Mouse (Mus musculus) thymus, postnatal 25 days (tissue): ENCODE data around the gene Rtkn.
A peak's percentile ranks its signal among the peaks of the same experiment; 100 is the strongest.

ENCODE experiments used
- DNase-seq: peaks from one replicate; pipeline ENCODE4 v3.0.0; 2022

The Rtkn gene

DNA sequence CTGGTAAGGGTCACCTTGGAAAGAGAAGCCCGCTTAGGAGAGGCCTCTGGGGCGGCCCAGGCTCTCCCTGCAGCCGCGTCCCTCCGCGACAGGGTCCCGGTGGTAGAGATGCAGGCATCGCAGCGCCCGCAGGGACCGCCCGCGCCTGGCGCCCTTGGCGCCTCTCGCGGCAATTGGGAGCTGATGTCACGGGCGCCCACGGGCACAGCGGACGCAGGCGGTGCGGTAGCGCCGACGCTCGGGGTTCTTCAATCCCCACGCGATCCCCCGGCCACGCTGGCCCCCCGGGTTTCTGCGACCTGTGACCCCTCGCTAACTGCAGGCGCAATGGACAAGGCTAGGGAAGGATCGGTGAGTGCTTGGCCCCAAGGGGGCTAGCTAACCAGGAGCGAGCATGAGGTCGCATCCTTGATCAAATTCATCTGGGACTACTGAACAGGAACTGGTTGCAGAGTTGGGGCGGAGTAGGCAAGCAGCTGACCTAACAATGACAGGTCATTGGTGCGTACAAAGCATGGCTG is 7.0 kb downstream of the Rtkn start:
- no peak for DNase-seq

DNA sequence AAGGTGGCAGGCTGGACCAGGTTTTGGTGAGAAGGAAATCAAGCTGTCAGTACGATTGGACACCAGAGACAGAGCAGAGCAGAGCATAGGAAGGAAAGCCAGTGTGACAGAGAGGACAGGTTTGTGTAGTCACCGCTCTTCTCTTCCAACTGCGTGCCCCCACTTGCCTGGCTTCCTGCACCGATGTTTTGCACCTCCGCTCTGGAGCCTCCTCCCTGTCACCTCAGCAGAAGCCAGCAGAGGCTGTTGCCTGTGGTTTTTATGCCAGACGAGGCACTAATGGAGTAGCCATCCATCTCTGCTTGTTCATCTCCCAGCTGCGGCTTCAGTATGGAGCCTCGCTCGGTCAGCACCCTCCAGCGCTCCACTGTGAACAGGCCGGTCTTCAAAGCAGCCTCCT is 7.6 kb downstream of the Rtkn start:
- no peak for DNase-seq

DNA sequence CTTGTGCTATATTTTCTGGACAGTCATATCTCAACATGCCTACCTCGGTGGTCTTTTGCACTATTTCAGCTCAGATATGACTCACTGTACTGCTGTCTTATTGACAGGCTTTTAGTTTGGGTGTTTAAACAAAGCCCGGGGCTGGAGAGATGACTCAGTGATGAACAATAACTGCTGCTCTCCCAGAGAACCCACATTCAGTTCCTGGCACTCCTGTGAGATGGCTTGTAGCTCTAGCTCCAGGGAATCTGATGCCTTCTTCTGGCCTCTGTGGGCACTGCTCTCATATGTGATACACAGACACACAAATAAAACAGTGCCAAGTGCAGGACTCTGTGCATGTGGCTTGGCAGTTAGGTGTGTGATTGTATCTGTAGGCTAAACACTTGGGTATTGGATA is 9.9 kb downstream of the Rtkn start:
- no peak for DNase-seq

DNA sequence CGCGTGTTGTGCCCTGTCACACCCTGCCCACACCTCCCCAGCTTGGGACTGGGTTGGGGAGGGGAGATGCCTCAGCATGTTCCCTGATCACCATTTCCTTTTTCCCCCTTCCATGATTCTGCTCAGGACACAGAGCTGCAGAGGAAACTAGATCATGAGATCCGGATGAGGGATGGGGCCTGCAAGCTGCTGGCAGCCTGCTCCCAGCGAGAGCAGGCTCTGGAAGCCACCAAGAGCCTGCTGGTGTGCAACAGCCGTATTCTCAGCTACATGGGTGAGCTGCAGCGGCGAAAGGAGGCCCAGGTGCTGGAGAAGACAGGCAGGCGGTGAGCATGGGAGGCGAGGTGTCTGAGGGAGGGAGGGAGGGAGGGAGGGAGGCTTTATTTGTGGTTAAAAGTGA is 10.5 kb downstream of the Rtkn start:
- DNase-seq = no peak

DNA sequence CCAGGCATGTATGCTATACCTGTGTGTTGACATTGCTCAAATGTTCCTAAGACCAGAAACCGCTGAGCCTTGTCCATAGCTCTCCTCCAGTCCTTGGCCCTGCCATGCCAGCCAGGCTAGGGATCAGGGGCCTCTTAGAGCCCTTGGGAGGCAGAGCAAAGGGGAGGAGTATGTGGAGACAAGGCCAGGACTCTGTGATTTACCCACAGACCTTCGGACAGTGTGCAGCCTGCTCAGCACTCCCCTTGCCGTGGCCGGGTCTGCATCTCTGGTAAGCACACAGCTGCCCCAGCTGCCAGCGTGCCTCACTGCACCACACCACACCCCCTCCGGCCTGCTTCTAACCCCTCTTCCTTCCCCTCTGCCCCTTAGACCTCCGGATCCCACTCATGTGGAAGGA is 12.0 kb downstream of the Rtkn start:
- DNase-seq = no peak

DNA sequence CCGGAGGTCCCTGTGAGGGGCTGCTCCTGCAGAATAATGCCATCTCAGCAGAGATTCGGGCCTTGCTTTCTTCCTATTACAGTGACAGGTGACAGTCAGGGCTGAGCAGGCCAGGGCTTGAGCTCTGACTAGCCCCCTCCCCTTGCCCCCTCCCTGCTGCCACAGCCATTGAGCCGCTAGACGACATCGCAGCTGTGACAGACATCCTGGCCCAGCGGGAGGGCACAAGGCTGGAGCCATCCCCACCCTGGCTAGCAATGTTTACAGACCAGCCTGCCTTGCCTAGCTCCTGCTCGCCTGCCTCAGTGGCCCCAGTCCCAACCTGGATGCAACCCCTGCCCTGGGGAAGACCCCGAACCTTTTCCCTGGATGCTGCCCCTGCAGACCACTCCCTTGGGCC is 16.5 kb downstream of the Rtkn start:
- DNase-seq = no peak

DNA sequence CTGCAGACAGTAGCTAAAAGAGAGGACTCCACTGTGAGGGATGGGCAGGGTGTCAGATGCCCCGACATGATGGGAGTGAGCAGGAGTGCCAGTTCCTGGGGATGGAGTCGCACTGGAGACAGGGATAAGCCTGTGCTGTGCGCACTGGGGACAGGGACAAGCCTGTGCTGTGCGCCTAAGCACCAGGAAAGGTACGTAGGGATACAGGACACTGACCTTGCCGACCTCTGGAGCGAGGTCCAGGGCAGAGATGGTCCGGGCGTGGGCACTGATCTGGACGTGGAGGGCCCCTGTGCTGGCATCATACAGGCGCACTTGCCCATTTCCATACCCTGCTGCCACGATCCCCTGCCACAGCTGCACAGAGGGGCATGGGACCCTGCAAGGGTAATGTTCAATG is 17.8 kb downstream of the Rtkn start:
- no peak for DNase-seq

DNA sequence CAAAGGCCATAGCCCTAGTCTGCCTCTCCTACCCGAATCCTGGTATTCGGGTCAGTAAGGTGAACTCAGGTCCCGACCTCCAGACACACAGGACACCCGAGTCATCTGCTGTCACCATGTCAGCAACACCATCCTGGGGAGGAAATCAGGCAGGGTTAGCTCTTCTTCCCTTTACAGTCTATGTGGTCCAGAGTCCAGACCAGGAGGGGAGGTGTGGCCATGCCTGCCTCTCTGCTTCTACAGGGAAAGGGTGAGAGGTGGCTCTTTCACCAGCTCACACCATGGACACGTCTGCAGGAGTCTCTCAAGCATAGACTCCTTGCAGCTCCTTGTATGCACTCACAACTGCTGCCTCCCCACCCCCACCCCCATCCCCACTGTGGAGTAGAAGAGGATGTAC is 18.2 kb downstream of the Rtkn start:
- DNase-seq = no peak

DNA sequence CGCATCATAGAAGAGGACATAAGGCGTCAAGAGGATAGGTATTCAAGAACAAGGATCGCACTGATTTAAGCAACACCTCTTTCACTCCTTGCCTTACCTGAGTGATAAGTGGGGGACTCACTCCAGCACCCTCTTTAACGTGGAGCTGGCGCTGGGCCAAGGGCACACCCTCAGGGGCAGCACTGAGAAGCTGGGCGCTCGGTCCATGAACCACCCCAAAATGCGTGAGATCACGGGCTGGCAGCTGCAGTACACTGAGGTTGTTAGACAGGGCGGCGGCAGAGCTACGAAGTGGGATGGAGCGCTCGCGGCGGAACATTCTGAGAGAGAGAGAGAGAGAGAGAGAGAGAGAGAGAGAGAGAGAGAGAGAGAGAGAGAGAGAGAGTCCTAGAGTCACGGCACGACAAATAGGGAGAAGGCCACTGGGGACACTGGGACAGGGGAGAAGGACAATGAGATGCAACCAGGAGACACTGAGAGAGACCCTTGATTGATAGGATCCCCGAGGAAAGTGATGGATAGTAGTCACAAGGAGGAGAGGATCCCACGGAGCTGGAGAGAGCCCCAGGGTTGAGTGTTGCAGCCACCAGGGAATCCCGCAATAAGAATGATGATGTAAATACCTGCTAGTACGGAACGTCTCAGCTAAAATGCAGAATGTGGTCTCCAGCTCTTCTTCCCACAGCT is 20.4 kb downstream of the Rtkn start:
- DNase-seq = no peak

DNA sequence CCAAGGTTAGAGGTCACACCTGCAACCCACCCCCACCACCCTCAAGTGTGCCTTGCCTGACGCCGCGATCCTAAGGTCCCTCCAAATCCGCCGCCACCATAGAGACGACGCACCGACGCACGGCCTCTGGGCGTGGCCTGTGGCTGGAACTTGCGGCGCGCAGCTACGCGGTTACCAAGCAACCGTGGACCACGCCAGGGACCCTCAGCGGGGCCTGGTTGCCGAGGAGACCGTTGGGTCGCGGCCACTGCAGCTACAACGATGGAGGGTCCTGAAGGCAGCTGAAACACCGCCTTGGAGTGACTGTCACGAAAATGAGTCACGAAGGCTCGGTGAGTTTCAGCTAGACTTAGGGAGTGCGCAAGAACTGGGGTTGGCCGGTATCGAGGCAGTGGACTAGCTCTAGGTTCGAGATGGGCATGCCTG is 21.0 kb downstream of the Rtkn start, which contains the start of the genes Wdr54 and 1700003E16Rik:
Wdr54 (minus strand) TSS at position 139 of the 426 bp plus-strand sequence.
1700003E16Rik (plus strand) TSS at position 146 of the 426 bp plus-strand sequence.
- peak; percentile 41 for DNase-seq

DNA sequence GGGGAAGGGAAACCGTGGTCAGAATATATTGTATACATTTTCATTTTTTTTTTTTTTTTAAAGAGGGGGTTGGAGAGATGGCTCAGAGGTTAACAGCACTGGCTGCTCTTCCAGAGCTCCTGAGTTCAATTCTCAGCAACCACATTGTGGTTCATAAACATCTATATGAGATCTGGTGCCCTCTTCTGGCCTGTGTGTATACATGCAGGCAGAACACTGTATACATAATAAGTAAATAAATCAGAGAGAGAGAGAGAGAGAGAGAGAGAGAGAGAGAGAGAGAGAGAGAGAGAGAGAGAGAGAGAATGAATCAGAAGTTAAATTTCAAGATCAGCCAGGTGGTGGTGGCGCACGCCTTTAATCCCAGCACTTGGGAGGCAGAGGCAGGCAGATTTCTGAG is 24.2 kb downstream of the Rtkn start:
- peak; percentile 46 for DNase-seq

DNA sequence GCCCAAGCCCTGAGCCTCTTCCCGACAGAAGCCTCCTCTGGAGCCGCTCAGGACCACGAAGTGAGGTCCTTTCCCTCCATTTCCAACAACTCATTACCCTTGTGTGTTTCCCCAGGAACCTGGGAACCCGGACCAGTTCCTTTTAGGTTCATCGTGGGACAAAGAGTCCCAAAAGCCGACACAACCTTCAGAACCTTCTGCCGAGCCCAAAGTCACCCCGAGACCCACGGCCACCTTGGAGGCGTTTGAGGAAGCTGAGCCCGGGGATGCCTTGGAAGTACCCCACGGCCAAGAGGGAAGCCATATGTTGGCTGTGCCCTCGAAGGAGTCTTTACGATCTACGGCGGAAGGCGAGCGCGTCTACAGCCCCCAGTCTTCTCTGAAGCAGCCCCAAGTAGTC is 26.2 kb downstream of the Rtkn start:
- DNase-seq = no peak

DNA sequence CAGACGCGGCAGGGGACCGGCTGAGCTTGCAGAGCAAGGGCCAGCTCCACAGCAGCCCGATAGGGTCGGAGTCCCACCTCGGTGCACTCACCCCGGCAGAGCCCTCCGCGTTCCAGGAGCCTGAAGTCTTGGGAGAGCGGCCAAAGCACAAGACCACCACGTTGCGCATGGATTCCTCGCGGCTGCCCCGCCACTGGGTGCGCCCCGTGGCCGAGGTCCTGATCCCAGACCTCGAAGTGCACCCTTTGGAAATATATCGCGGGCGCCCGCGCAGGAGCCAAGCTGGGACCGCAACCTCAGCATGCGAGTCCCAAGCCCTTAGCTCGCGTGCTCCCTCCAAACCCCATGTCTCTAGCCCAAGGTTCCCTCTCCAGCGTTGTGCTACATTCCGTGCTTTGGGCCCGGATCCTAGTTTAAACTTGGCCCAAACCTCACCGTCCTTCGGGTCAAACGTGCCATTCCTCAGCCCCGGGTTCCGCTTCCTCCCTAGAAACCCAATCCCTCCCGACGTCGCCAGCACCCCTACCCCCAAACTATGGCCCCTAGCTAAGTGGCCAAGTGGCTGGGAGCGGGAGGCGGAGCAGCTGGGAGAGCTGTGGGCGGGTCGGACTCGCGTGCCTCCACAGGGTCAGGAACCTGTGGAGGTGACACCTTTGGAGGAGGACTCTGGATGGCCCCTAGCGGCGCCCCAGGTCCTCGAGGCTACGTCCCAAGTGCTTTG is 26.8 kb downstream of the Rtkn start:
- no peak for DNase-seq

DNA sequence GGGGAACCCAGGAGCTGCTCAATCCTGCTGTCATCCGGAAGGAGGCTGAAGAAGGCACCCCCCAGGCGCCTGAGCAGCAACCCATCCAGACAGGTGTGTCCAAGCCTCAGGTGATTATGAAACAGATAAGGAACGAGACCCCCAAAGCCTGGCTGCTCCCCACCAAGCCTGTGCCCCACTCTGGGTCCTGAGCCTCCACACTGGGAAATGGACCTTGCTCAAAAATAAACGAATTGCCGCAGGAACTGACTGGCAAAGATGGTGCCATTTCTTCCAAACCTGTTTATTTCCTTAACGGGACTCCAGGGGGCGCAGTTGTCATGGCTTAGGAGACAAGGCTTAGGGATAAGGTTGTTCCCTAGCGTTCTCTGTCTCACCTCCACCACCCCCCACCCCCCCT is 27.4 kb downstream of the Rtkn start:
- peak; percentile 51 for DNase-seq

DNA sequence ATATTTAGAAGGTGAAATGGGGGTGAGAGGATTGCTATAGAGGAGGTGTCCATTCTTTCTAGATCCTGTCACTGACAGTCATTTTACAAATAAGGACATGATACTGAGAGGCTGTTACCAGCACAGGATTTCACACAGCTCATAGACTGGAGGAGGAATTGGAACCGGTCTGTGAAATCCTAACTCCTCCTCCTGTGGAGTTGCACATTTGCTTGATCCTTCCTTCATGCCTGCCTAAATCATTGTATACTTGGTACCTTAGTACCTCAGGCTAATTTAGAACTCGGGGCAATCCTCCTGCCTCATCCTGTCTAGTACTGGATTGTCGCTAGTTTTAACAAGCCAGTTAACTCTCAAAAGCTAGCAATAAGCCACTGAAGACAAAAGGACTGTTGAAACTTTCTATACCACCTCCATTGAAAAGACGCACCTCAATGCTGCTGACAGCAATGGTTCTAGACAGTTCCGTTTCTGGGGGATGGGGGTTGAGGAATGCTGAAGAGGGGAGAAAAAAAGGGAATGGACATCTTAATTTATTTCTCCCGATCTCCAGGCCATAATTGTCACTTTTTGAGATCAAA is 29.9 kb downstream of the Rtkn start:
- DNase-seq = no peak

DNA sequence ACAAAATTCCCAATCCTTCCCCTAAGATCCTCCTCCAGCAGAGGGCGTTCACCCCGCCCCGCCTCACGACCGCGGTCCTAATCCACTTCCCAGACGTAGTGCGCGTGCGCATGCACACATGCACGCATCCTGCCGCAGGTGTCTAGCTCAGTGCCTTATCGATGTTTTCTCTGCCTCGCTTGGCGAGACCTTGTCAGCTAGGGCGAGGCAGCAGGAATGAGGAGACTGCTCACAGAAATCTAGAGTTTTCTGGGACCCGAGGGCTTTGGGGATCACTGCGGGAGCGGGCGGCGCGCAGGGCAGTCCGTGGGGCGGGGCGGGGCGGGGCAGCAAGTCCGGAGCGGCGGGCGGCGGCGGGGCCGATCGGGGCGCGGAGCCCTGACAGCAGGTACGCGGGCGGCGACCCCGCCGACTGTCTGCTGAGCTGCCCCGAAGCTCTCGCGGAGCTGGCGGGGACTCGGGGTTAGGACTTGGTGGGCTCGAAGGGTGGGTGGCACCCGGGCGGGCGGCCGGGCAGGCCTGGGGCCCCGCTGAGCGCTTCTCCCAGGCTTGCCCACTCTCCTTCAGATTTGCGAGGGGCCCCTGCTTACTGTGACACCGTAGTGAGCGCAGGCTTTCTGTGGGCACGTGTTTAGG is 30.5 kb downstream of the Rtkn start, which contains the start of gene Dctn1:
Dctn1 (plus strand) TSS at position 314 of the 636 bp plus-strand sequence.
- DNase-seq = peak; percentile 94

DNA sequence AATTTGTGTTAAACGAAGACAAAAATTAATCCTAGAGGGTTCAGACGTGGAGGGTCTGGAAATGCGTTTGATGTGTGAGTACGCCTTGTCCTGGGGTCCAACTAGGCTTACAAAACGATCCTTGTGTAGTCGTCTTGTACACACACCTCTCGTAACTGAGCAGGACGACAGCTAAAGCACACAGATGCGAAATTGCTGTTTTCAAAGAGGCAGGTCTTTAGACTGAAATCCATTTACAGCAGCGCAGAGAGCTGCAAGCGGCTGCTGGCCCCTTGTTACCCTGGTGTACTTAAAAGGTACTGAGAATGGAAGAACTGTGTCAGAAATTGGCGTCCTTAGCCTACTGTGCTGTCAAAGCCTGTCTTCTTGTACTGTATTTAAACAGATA is 31.0 kb downstream of the Rtkn start:
- DNase-seq = no peak

DNA sequence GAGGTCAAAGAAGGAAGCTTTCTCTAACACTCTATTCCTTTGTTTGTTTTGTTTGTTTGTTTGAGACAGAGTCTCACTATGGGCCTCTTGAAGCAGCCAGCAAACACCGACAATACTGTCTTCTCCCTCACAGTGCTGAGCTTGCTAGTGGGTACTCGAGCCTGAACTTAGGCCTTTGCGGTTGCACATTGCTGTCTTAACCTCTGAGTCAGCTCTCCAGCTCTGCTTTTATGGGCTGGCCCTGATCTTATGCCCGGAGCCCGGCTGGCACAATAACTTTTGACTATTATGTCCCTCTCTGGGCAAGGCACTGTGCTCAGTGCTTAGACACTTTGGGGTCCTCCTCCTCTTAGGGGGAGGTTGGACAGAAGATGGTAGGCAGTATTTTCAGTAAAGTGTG is 34.6 kb downstream of the Rtkn start:
- no peak for DNase-seq

DNA sequence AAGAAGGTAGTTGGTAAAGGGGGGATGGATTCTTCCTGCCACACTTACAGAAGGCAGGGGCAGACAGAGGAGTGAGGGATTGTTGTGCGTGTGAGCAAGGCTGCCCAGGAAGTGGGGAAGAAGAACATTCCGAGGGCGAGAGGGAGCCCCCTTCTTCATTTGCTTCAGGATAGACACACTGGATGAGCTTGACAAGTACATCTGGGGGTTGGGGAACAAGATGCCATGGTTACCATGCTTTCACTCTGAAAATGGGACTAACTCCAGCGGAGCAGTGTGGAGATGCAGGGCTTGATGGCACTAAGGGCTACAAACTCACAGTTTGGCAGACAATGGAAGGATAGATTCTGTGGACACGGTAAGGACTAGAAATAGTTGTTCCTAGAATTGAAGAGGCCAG is 35.8 kb downstream of the Rtkn start:
- no peak for DNase-seq

DNA sequence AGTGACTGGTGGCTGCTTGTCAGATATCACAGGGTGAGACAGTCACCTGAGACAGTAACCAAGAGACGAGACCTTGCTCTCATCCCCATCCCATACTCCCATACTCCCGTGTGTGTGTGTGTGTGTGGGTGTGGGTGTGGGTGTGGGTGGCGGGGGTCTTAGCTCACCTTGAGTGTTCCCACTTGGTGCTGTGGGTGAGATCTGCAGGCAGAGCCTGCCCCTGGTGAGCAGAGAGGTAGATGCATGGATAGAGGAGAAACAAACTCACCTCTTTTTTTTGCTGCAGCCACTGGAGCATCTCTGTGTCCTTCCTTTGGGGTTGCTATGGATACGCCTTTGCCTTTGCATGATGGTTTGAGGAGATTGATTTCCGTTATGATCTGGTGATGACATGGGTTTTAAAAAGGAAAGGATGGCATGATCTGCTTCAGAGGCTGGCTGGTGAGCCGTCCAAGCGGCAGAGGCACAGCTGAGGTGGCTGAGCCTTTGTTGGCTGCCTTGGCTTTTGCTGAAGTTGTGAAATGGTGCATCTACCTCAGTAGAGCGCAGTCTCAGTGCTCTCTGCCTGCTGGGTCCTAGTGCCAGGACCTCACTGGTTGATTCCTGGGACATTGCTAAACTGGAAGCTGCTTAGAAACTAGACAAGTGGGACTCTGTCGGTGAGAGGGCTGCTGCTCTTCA is 37.1 kb downstream of the Rtkn start:
- no peak for DNase-seq

DNA sequence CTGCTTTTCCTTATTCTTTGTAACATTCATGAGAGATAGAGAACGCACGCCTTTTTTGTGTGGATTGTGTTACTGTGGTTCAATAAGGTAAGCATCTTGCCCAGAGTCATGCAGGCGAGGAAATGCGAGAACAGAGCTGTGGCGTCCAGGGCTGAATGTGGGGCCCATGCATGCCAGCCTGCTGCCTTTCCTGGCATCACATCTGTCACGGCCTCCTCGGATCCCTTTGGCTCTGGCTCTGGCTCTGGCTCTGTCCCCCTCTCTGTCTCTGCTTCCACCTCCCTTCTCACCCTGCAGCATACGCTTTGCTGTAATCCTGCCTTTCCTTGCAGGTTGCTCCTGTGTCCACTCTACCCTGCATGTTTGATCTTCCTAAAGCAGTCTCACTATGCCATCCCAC is 40.7 kb downstream of the Rtkn start:
- DNase-seq = no peak

DNA sequence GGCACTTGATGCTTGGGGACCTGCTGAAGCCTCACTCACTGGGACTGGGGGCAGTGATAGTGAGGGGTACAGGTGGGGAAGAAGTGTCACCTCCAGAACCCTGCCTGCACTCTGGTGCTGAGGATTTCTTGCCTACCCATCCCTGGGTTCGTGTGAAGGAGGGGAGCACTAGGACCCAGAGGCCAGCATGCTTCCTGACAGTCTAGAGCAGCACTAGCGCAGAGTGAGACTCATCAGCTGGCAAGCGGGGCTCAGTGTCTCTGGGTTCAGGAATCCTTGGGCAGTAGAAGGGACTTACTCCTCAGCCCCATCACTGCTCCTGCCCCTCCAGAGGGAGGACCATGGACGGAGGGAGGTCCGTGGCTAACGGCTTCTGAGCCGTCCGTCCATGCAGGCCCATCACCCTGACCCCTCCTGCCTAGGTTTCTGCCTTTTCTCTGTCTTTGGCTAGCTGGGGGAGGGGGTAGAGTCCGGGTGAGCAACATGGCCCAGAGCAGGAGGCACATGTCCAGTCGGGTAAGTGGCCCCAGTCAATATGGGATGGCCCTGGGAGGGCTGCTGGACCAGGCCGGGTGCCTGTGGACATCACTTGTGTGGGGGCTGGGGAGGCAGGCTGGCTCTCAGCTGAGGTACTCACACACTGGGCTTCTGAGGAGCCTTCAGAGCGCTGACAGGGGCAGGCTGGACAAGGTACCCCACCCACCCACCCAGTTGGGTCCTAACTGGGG is 44.3 kb downstream of the Rtkn start:
- no peak for DNase-seq
